Mouse (Mus musculus) neural tube, embryonic 10.5 days (tissue): ENCODE data around the gene Siva1.

Experiments used
- DNase-seq: peaks from one replicate; pipeline ENCODE4 v3.0.0-alpha.2; 2017; ENCODE audit warnings: low spot score; ENCODE audit errors: extremely low spot score

Siva1 gene

DNA sequence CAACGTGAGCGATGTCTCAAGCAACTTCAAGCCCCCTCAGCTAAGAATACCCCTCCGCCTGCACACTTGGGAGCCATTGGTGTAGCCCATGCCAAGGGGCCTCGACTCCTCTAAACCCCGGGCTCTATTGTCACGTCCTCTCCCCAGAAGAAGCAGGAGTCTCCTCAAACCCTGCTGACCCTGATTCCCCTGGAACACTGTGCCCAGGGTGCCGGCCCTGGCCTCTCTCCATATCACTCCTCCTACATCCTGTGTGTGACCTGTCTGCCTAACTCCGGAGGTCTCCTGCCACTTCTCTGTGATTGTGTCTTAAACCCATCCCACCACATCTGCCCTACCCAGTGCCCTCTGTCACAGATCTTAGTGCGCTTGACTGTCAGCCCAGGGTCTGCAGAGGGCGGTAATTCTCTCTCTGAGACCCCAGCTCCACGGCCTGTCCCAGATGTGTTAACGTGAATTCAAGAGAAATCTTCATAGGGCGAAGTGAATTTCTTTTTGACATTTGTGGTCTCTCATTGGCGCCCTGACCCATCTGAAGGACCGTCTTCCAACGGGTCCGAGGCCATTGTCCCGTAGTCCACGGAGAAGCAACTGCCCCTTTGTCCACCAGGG, 33.6 kb downstream of the Siva1 start:
- DNase-seq: no peak

DNA sequence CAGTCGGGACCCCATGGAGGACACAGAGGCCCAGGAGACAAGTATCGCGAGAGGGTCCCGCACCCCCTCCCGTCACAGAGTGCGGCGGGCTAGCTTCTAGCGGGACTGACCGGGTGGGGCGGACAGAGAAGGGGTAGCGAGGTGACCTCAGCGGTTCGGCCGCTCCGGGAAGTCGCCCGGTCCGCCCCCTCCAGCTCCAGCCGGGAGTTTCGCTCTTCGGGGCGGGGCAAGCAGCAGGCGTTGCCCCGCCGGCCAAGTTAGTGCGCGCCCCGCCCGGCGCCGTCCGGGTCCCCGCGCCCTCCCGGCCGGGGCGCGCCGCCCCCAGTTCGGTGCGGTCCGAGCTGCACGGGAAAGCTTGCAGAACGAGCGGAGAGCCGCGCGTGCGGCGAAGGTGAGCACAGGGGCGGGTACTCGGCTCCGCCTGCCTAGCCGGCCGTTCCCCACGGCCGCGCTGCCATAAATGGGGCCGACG, 34.1 kb downstream of the Siva1 start, which contains the start of gene Zbtb42:
Gene Zbtb42, plus strand, starts transcription at position 274 of the 472 bp plus-strand sequence.
- peak; percentile 82 for DNase-seq

DNA sequence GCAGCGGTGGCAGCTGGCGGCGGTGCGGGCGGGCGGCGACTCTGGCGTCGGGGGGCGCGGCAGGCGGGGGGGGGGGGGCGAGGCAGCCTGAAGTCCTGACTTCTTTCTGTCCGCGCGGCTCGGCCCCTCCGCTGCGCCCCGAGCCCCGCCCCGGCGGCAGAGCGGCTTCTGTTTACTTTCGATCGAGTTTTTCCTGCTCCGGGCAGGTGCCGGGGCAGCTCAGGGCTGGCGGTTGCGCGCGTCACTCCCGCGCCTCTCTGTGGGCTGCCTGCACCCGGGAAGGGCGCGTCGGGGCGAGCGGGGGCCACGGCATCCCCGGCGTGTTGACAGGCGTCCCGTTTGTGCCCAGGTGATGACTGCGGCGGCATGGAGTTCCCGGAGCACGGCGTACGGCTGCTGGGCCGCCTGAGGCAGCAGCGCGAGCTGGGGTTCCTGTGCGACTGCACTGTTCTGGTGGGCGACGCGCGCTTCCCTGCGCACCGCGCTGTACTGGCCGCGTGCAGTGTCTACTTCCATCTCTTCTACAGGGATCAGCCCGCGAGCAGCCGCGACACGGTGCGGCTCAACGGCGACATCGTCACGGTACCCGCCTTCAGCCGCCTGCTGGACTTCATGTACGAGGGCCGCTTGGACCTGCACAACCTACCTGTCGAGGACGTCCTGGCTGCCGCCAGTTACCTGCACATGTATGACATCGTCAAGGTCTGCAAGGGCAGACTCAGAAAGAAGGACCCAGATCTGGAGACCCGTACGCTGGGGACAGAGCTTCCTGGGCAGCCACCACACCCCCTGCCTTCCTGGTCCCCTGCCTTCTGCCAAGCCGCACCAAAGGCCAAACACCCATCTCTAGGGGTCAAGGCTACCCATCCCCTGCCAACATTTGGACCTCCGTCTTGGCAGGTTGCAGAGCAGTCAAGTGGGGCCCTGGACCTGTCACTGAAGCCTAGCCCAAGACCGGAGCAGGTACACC, 34.8 kb downstream of the Siva1 start:
- peak; percentile 66 for DNase-seq

DNA sequence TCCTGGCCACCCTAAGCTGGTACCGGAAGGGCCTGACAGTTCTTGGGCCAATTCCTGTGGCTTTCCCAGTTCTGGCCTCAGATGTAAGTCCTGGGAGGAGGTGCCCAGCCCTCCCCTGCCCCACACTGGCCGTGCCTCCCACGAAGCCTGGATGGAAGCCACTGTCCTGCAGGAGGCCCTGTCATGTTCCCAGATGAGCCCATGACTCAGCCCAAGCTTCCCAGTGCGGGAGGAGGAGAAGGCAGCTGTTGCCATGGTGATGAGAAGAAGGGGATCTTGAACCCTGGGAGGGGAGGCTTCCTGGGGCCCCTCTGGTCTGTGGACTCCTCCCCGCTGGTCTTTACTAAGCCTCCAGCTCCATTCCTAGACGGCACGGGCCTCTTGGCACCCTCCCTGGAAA, 38.9 kb downstream of the Siva1 start:
- no peak for DNase-seq

DNA sequence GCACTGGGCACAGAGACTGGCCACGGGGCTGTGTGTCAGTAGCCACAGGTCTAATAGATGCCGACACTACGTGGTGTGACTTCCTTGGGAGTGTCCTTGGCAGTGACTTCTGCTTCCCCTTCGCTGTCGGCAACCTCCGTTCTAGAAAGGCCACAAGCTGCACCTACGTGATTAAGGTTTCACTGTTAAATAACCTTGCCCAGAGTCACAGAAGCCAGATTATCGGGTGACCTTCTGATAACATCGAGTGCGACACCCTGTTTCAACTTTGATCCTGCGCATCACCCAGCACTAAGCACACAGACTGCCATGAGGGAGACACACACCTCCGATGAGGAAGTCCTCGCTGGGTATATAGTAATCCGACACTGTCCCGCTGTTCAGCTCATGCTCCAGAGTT, 44.0 kb downstream of the Siva1 start:
- DNase-seq: no peak

DNA sequence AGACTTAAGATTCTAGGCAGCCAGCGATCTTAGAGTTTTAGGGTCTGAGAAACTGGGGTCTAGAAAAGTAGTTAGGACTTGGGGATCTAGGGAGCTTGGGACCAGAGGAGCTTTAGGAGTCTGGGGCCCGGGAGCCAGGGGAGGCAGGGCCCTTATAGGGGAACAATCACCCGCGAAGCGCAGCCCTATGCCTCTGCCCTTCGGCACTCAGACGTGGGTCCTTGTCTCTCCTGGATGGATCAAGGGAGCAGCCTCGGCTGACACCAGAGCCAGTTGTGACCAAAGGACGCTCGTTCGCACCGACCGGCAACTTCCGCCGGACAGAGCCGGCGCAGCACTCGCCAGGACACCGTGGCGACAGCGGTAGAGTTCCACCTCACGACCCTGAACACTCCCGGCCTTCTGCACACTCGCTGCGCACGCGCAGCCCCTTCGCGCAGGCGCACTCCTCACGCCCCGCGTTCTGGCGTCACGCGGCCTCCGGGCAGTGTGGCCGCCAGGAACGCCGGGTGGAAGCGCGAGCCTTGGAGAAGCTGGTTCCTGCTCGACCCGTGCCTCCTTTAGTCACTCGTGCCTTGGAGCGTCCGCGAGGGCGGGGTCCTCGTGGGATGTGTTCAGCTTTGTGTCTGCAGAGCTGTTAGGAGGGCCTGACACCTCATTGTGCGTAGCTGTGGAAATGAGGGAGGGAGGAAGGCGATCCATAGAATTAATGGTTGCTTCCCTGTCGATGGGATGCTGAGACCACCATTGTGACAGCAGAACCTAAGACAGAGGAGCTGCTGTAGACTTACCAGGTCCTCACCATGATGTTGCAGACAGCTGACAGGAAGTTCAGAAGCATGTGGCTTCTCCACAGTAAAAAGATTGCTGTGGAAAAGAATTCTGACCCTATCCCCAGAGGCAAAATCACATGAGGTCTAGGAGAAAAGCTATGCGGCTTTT, 49.0 kb downstream of the Siva1 start:
- DNase-seq: peak; percentile 97

DNA sequence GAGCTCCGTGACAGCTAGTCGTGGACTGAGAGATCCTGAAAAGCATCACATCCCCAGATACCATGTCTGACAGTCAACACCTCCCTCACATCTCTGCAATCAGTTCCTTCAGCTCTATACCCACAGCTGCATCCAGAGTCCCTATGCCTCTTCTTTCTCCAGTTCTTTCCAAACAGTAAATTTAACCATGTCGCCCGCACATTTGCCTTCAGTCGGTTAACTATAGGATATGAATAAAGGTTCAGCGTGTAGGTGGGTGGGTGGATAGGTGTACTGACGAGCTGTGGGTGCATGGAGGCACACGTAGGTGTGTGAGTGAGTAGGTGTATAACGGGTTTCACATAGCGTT, 49.6 kb downstream of the Siva1 start:
- no peak for DNase-seq

DNA sequence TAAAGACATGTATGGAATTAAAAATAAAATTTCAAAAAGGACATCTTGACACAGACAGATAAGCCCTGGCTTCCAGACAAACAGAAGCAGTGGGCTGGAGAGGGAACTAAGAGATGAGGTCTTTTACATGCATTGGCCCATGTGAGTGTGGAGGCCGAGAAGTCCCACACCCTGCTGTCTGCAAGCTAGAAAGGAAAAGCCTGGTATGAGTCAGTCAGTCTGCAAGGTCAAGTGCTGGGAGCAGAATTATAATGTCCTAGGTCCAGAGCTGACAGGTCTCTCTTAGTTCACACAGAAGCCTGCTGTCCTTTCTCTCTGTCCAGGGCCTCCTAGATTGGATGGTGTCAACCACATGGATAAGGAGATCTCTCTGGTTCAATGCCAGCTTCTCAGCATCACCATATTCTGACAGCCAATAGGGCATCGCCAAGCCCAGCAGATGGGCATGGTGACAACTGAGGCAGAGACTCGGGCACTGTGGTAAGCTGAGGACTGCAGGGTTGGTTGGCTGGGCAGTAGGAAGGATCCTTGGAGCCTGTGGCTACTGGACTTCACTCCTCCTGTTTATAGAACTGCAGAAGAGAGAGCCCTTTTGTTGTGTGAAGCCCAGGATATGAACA, 52.4 kb downstream of the Siva1 start:
- DNase-seq: no peak
